Mouse (Mus musculus) brain, embryonic 14.5 days (tissue): ENCODE results near the gene Grk2.

Source experiments
- CTCF ChIP-seq: fragments of 200-500 bp; IDR thresholded peaks from 2 replicates; pipeline ENCODE4 v1.5.1; 2012; ENCODE audit warnings: inconsistent platforms, mild to moderate bottlenecking, moderate library complexity, borderline replicate concordance; ENCODE audit not compliant: insufficient read depth, insufficient read length; ENCODE audit errors: extremely low read depth
- POLR2A ChIP-seq: fragments of 200-500 bp; IDR thresholded peaks from 2 replicates; pipeline ENCODE4 v1.6.1; 2012; ENCODE audit warnings: mild to moderate bottlenecking, inconsistent platforms, borderline replicate concordance; ENCODE audit not compliant: poor library complexity, insufficient read depth, insufficient read length, severe bottlenecking; ENCODE audit errors: extremely low read depth

GRCm38 (mm10) chr19:4304871-4305321 is 1.1 kb downstream of the Grk2 start:
- no peak for TF ChIP-seq POLR2A
- TF ChIP-seq CTCF: no peak
